Mouse (Mus musculus): ENCODE data around the gene Galk2.

GRCm38 (mm10) chr2:125916652-125917296 lies 57.9 kb downstream of the Galk2 start:
- TF ChIP-seq TAL1 (IDR thresholded peaks at IDR 0.05; ENCODE audit: low read length): no peak
- TF ChIP-seq GATA1 (IDR thresholded peaks at IDR 0.05; ENCODE audit: low read length): no peak

Measured in erythroblast, embryonic 14.5 days (primary cell).